Mouse (Mus musculus) CH12.LX (cell line): ENCODE results near the gene Paxbp1. TPM values are rescaled to one million over a fixed set of nuclear protein-coding genes. Genes with fewer than 3 reads are reported as not detected.

Source experiments
- DNase-seq: peaks from one replicate; pipeline ENCODE4 v3.0.0-alpha.2; 2013; ENCODE audit errors: extremely low read depth
- H3K27ac ChIP-seq: 2 replicates; pipeline ENCODE4 v1.5.1; 2012; ENCODE audit warnings: low read depth, mild to moderate bottlenecking, control low read depth, moderate library complexity; ENCODE audit not compliant: insufficient read depth
- H3K27me3 ChIP-seq: replicated peaks from 2 replicates; pipeline ENCODE3; 2012; ENCODE audit warnings: inconsistent platforms
- H3K36me3 ChIP-seq, 2 experiments: replicated peaks in 1 of 2; 2 replicates each; pipeline versions ENCODE3 to v1.6.1; 2012; ENCODE audit warnings: inconsistent platforms in 1 of 2, low read length in 1 of 2, mild to moderate bottlenecking in 1 of 2, mixed read lengths in 1 of 2, moderate library complexity in 1 of 2; ENCODE audit not compliant: control insufficient read depth in 1 of 2, insufficient read depth in 1 of 2
- H3K4me1 ChIP-seq, 2 experiments: 2 replicates each; pipeline ENCODE4 v1.6.1; 2012; ENCODE audit warnings: inconsistent platforms in 1 of 2, moderate library complexity in 1 of 2; ENCODE audit not compliant: insufficient read depth in 2 of 2, control insufficient read depth in 1 of 2
- H3K4me2 ChIP-seq: 2 replicates; pipeline ENCODE4 v1.6.1; 2012; ENCODE audit warnings: low read depth, mild to moderate bottlenecking, control low read depth; ENCODE audit not compliant: poor library complexity, insufficient read depth, severe bottlenecking
- H3K4me3 ChIP-seq, 3 experiments: fragments of 150-350 bp in 1 of 3; sonication (generic) in 1 of 3; replicated peaks in 1 of 3; 2 replicates each; pipeline versions ENCODE3 to v1.5.1; 2011 to 2012; ENCODE audit warnings: low read depth in 2 of 3, low read length in 2 of 3, mild to moderate bottlenecking in 2 of 3, moderate library complexity in 2 of 3, control low read depth in 1 of 3, improper control_type of control experiment in 1 of 3, inconsistent platforms in 1 of 3, mixed read lengths in 1 of 3; ENCODE audit not compliant: poor library complexity in 1 of 3
- H3K79me2 ChIP-seq: replicated peaks from 2 replicates; pipeline ENCODE4 v1.6.1; 2012; ENCODE audit warnings: mild to moderate bottlenecking, moderate library complexity; ENCODE audit not compliant: control insufficient read depth, poor library complexity, insufficient read depth, severe bottlenecking; ENCODE audit errors: extremely low read depth
- H3K9ac ChIP-seq: 2 replicates; pipeline ENCODE4 v1.6.1; 2012; ENCODE audit warnings: low read depth, mild to moderate bottlenecking, control low read depth, moderate library complexity; ENCODE audit not compliant: insufficient read depth
- H3K9me3 ChIP-seq: replicated peaks from 2 replicates; pipeline ENCODE3; 2012; ENCODE audit warnings: low read length, inconsistent platforms, mixed read lengths
- CHD1 ChIP-seq: IDR thresholded peaks from 2 replicates; pipeline ENCODE4 v1.6.1; 2012; ENCODE audit warnings: low read depth, low read length, improper control_type of control experiment, inconsistent platforms
- CHD2 ChIP-seq: IDR thresholded peaks from 2 replicates; pipeline ENCODE4 v1.6.1; 2011; ENCODE audit warnings: low read length, improper control_type of control experiment
- ETS1 ChIP-seq: conservative IDR thresholded peaks from 2 replicates; pipeline ENCODE4 v1.6.1; 2012; ENCODE audit warnings: low read depth, mild to moderate bottlenecking, inconsistent platforms, low read length, improper control_type of control experiment, moderate library complexity
- JUND ChIP-seq: conservative IDR thresholded peaks from 2 replicates; pipeline ENCODE4 v1.6.1; 2011; ENCODE audit warnings: low read depth, low read length, improper control_type of control experiment
- KAT2A ChIP-seq: IDR thresholded peaks from 2 replicates; pipeline ENCODE4 v1.6.1; 2012; ENCODE audit warnings: low read length, improper control_type of control experiment, inconsistent platforms; ENCODE audit not compliant: insufficient replicate concordance
- MAFK ChIP-seq: IDR thresholded peaks from 2 replicates; pipeline ENCODE4 v1.6.1; 2011; ENCODE audit warnings: low read length, improper control_type of control experiment; ENCODE audit not compliant: insufficient replicate concordance
- MXI1 ChIP-seq: IDR thresholded peaks from 2 replicates; pipeline ENCODE4 v1.6.1; 2011; ENCODE audit warnings: mild to moderate bottlenecking, low read depth, low read length, improper control_type of control experiment
- NELFE ChIP-seq: IDR thresholded peaks from 2 replicates; pipeline ENCODE4 v1.6.1; 2011; ENCODE audit warnings: low read depth, low read length, improper control_type of control experiment
- PAX5 ChIP-seq: IDR thresholded peaks from 2 replicates; pipeline ENCODE4 v1.6.1; 2012; ENCODE audit warnings: low read length, inconsistent platforms, mixed read lengths
- POLR2A ChIP-seq: IDR thresholded peaks from 2 replicates; pipeline ENCODE4 v1.6.1; 2011; ENCODE audit warnings: low read depth, mild to moderate bottlenecking, improper control_type of control experiment, low read length
- POLR2AphosphoS2 ChIP-seq: IDR thresholded peaks from 2 replicates; pipeline ENCODE4 v1.6.1; 2011; ENCODE audit warnings: low read depth, low read length, improper control_type of control experiment
- RCOR1 ChIP-seq: conservative IDR thresholded peaks from 2 replicates; pipeline ENCODE4 v1.6.1; 2012; ENCODE audit warnings: low read depth, mild to moderate bottlenecking, inconsistent platforms, low read length, improper control_type of control experiment
- SMC3 ChIP-seq: IDR thresholded peaks from 2 replicates; pipeline ENCODE4 v1.6.1; 2011; ENCODE audit warnings: low read depth, low read length, improper control_type of control experiment
- TCF12 ChIP-seq: IDR thresholded peaks from 2 replicates; pipeline ENCODE4 v1.6.1; 2014; ENCODE audit warnings: low read depth, mild to moderate bottlenecking, inconsistent platforms, low read length, improper control_type of control experiment
- UBTF ChIP-seq: IDR thresholded peaks from 2 replicates; pipeline ENCODE4 v1.6.1; 2012; ENCODE audit warnings: low read depth, mild to moderate bottlenecking, inconsistent platforms, low read length, improper control_type of control experiment, moderate library complexity
- USF1 ChIP-seq: IDR thresholded peaks from 2 replicates; pipeline ENCODE4 v1.6.1; 2014; ENCODE audit warnings: low read depth, mild to moderate bottlenecking, inconsistent platforms, low read length, improper control_type of control experiment
- ZC3H11A ChIP-seq: IDR thresholded peaks from 2 replicates; pipeline ENCODE4 v1.6.1; 2012; ENCODE audit warnings: low read depth, mild to moderate bottlenecking, inconsistent platforms, low read length, improper control_type of control experiment
- ZMIZ1 ChIP-seq: IDR thresholded peaks from 2 replicates; pipeline ENCODE4 v1.6.1; 2012; ENCODE audit warnings: low read depth, mild to moderate bottlenecking, inconsistent platforms, low read length, improper control_type of control experiment
- dilution Hi-C: fragments of 300-500 bp; cut with MboI; formaldehyde crosslinking; loops from 2 replicates; pipeline ENCODE4 v1.14.3; 2020; ENCODE audit warnings: low sequenced_read_pairs; ENCODE audit not compliant: extremely low pct_unique_long_range_greater_than_20kb, extremely low pct_ligation_motif_present
- in situ Hi-C: fragments of 300-500 bp; cut with MboI; formaldehyde crosslinking; loops from 3 replicates; pipeline ENCODE4 v1.14.3; 2019; ENCODE audit warnings: low sequenced_read_pairs, low pct_ligation_motif_present, low pct_unique_long_range_greater_than_20kb, mixed read lengths
- polyA plus RNA-seq: library from polyadenylated mRNA; unstranded; fragments of >175 nt; gene quantifications from 2 replicates; pipeline ENCODE4 v1.2.1, GENCODE M21; 2012; ENCODE audit warnings: low read depth; ENCODE audit not compliant: insufficient read length
- total RNA-seq, 2 experiments: library from RNA; depleted of rRNA; stranded (reverse); fragments of 300-350 nt in 1 of 2; fragments of >200 nt in 1 of 2; gene quantifications; 2 replicates each; pipeline ENCODE4 v1.2.3; 2012 to 2014

The Paxbp1 gene
- total and polyA plus RNA-seq, 3 experiments: 39.4 to 77.1 (median 74.4) TPM

GRCm38 (mm10) chr16:91068969-91069368 is 24.6 kb upstream of the Paxbp1 start:
- peaks cover 64% of the 10 kb centered on the region for H3K27me3 ChIP-seq
- DNase-seq: no peak
- H3K4me1 ChIP-seq: 0 out of 4 replicates have a peak, but pooled peaks cover 0 to 2% of the 10 kb centered on the region in 2 experiments
- TF ChIP-seq PAX5: no peak
- no peak for TF ChIP-seq KAT2A
- no peak for TF ChIP-seq POLR2A
- no peak for TF ChIP-seq JUND
- no peak for TF ChIP-seq UBTF
- TF ChIP-seq USF1: no peak
- TF ChIP-seq RCOR1: no peak
- no peak for TF ChIP-seq CHD2
- no peak for TF ChIP-seq ETS1
- TF ChIP-seq CHD1: no peak
- no peak for TF ChIP-seq POLR2AphosphoS2
- no peak for TF ChIP-seq SMC3
- no peak for TF ChIP-seq NELFE
- no peak for TF ChIP-seq ZMIZ1
- no peak for TF ChIP-seq MAFK
- TF ChIP-seq, all 38 proteins: peak for 0
- Histone ChIP-seq H3K27ac (no peak overlapping the region), H3K4me3 (no peak overlapping the region), H3K9ac (no peak overlapping the region), H3K9me3 (no peaks in the 10 kb centered on the region), H3K4me2 (no peak overlapping the region), H3K36me3 (no peaks in the 10 kb centered on the region), H3K79me2 (no peaks in the 10 kb centered on the region)
- dilution Hi-C loops: no loop called here
- in situ Hi-C loops: no loop called here

- in situ Hi-C loops (no loop called here), dilution Hi-C loops (no loop called here)
- 0 out of 4 replicates have a peak, but pooled peaks cover 0 to 2% of the 10 kb centered on the region in 2 experiments for H3K4me1 ChIP-seq
- no peaks in the 10 kb centered on the region for H3K9me3 ChIP-seq
- H3K4me3 ChIP-seq: no peak overlapping the region
- H3K79me2 ChIP-seq: no peaks in the 10 kb centered on the region
- no peak overlapping the region for H3K27ac ChIP-seq
- no peak for TF ChIP-seq ZC3H11A
- no peak for TF ChIP-seq MXI1
- peak; percentile 46; the same call in 1 of the 2 replicates for TF ChIP-seq TCF12
- H3K27me3 ChIP-seq: peaks cover 70% of the 10 kb centered on the region
- no peak for DNase-seq
- H3K9ac ChIP-seq: no peak overlapping the region
- no peak overlapping the region for H3K4me2 ChIP-seq
- no peaks in the 10 kb centered on the region for H3K36me3 ChIP-seq
These were observed 22.8 kb upstream of the Paxbp1 start for GRCm38 (mm10) chr16:91067122-91067521.
